Mouse (Mus musculus) heart, adult 2 months (tissue): Measurements from ENCODE around the gene Acot7.

ENCODE experiments used
- CTCF ChIP-seq: fragments of 200-600 bp; IDR thresholded peaks from 2 replicates; pipeline ENCODE4 v1.8.1; 2022; ENCODE audit warnings: antibody characterized with exemption, mild to moderate bottlenecking, moderate library complexity
- EP300 ChIP-seq: fragments of 200-500 bp; IDR thresholded peaks from 2 replicates; pipeline ENCODE4 v1.6.1; 2011; ENCODE audit warnings: low read depth, low read length, control low read depth; ENCODE audit not compliant: insufficient read depth
- POLR2A ChIP-seq: fragments of 200-500 bp; IDR thresholded peaks from 2 replicates; pipeline ENCODE4 v1.6.1; 2011; ENCODE audit warnings: mild to moderate bottlenecking, low read depth, low read length, control low read depth; ENCODE audit not compliant: insufficient read depth

DNA sequence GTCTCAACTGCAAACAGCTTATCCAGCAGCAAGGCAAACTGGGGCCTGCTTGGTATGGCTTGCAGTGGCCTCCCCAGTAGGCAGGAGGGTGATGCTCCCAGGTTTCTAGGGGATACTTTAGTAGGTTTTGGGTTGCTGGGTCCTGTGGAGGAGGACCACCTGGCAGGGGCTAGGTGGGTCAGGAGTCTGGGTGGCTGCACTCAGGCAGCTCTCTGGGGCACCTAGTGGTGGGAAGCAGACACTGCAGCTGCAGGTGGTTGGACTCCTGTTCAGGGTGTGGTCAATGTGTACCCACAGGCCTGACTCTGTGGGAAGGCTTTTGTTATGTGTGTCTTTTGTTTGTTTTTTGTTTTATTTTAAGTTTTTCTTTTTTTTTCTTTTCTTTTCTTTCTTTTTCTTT is 43.4 kb upstream of the Acot7 start:
- no peak for TF ChIP-seq POLR2A
- TF ChIP-seq CTCF, result peak; percentile 91
- no peak for TF ChIP-seq EP300
